Mouse (Mus musculus) midbrain, embryonic 16.5 days (tissue): ENCODE data around the gene Cfl2. TPM values are rescaled to one million over a fixed set of nuclear protein-coding genes. Genes with fewer than 3 reads are reported as not detected.

Experiments used
- ATAC-seq: fragments of 200-750 bp; cut with Nextera tagmentation; 2 replicates; pipeline ENCODE4 v1.8.0; 2017; ENCODE audit warnings: moderate TSS enrichment
- H3K27ac ChIP-seq: fragments of 300-500 bp; sonication (generic); 2 replicates; pipeline ENCODE4 v1.5.1; 2014; ENCODE audit warnings: mild to moderate bottlenecking, low read length, mixed read lengths
- H3K27me3 ChIP-seq: fragments of 300-500 bp; sonication (generic); 2 replicates; pipeline ENCODE4 v1.6.1; 2014; ENCODE audit warnings: low read depth, low read length, mixed read lengths; ENCODE audit not compliant: control insufficient read depth, insufficient read depth
- H3K36me3 ChIP-seq: fragments of 300-500 bp; sonication (generic); 2 replicates; pipeline ENCODE4 v1.6.1; 2014; ENCODE audit warnings: mild to moderate bottlenecking, low read length, moderate library complexity, mixed read lengths; ENCODE audit not compliant: control insufficient read depth, insufficient read depth
- H3K4me1 ChIP-seq: fragments of 300-500 bp; sonication (generic); 2 replicates; pipeline ENCODE4 v1.6.1; 2014; ENCODE audit warnings: mild to moderate bottlenecking, low read length, mixed read lengths; ENCODE audit not compliant: control insufficient read depth, insufficient read depth
- H3K4me2 ChIP-seq: fragments of 300-500 bp; sonication (generic); 2 replicates; pipeline ENCODE4 v1.6.1; 2014; ENCODE audit warnings: mild to moderate bottlenecking, low read length, mixed read lengths
- H3K4me3 ChIP-seq: fragments of 300-500 bp; sonication (generic); 2 replicates; pipeline ENCODE4 v1.5.1; 2014; ENCODE audit warnings: low read depth, mild to moderate bottlenecking, low read length, moderate library complexity, mixed read lengths
- H3K9ac ChIP-seq: fragments of 300-500 bp; sonication (generic); 2 replicates; pipeline ENCODE4 v1.6.1; 2014; ENCODE audit warnings: low read depth, low read length, mixed read lengths
- H3K9me3 ChIP-seq: fragments of 300-500 bp; sonication (generic); replicated peaks from 2 replicates; pipeline ENCODE4 v1.6.1; 2014; ENCODE audit warnings: mild to moderate bottlenecking, low read length, mixed read lengths; ENCODE audit not compliant: control insufficient read depth, poor library complexity, severe bottlenecking
- WGBS: fragments of 180-500 bp; shearing (Covaris S2); extraction: QIAGEN DNeasy Blood & Tissue Kit; methylation state at CpG from one replicate; pipeline ENCODE4 v1.1.7; 2014; 5-methylcytosine and 5-hydroxymethylcytosine counted together
- polyA plus RNA-seq: library from polyadenylated mRNA; unstranded; fragments of >200 nt; fragmentation: Nextera tagmentation; extraction: Ambion mirVana; gene quantifications from 2 replicates; pipeline ENCODE4 v1.2.1, GENCODE M21; 2015

Gene Cfl2
- polyA plus RNA-seq, 1 experiment from 2014 or later: 279 TPM

GRCm38 (mm10) chr12:54819181-54819935, 43.3 kb downstream of the Cfl2 start:
- ATAC-seq: no peak
- no peak overlapping the region for H3K27ac ChIP-seq
- no peaks in the 10 kb centered on the region for H3K36me3 ChIP-seq
- H3K9me3 ChIP-seq: no peaks in the 10 kb centered on the region
- no peak overlapping the region for H3K4me3 ChIP-seq
- H3K4me1 ChIP-seq: no peaks in the 10 kb centered on the region
- H3K9ac ChIP-seq: no peak overlapping the region
- H3K4me2 ChIP-seq: no peak overlapping the region
- H3K27me3 ChIP-seq: no peaks in the 10 kb centered on the region
- WGBS: 74% methylated on average over 6 of the region's 6 CpGs

DNA sequence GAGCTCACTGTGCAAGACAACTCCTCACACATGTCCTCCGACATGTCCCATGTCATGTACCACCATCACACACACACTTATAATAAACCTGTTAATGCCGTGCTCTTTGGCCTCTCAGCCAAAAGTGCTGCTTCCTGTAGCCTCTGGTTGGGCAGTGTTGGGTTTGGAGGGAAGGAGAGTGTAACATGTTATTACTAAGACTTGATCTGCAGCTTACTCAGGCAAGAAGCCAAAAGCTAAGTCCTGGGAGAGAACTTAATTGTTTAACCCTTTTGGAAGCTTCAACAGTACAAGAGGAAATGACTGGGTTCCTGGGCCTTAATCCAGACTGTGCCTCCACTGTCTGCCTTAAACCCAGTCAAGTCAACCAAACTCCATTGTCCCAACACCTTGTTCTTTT, 52.5 kb downstream of the Cfl2 start:
- Histone ChIP-seq H3K27me3 (no peaks in the 10 kb centered on the region), H3K9me3 (no peaks in the 10 kb centered on the region), H3K4me3 (no peak overlapping the region), H3K9ac (no peak overlapping the region), H3K4me2 (no peak overlapping the region), H3K36me3 (no peaks in the 10 kb centered on the region), H3K27ac (no peak overlapping the region), H3K4me1 (no peaks in the 10 kb centered on the region)
- WGBS: 94% methylated on average over 2 of the region's 2 CpGs
- ATAC-seq: no peak

Other genes with a start within 250 kb of the Cfl2 start
- 202 and 208 TPM in 2 replicates for gene Sptssa, start 206.3 kb downstream of the Cfl2 start, polyA plus RNA-seq
- gene Eapp, start 167.0 kb downstream of the Cfl2 start, polyA plus RNA-seq: 82.1 and 84.0 TPM in 2 replicates
- gene Snx6, start 67.2 kb downstream of the Cfl2 start, polyA plus RNA-seq: 145 and 149 TPM in 2 replicates
- gene Gm20403, start 123.7 kb upstream of the Cfl2 start, polyA plus RNA-seq: not detected in 2 replicates
- 1.9 and 5.1 TPM in 2 replicates for gene Baz1a, start 151.5 kb upstream of the Cfl2 start, polyA plus RNA-seq
- gene 2700097O09Rik, start 217.2 kb upstream of the Cfl2 start, polyA plus RNA-seq: 32.2 and 32.6 TPM in 2 replicates
- gene Srp54a, start 217.4 kb upstream of the Cfl2 start, polyA plus RNA-seq: 203 and 209 TPM in 2 replicates